In the genomic region with DNA sequence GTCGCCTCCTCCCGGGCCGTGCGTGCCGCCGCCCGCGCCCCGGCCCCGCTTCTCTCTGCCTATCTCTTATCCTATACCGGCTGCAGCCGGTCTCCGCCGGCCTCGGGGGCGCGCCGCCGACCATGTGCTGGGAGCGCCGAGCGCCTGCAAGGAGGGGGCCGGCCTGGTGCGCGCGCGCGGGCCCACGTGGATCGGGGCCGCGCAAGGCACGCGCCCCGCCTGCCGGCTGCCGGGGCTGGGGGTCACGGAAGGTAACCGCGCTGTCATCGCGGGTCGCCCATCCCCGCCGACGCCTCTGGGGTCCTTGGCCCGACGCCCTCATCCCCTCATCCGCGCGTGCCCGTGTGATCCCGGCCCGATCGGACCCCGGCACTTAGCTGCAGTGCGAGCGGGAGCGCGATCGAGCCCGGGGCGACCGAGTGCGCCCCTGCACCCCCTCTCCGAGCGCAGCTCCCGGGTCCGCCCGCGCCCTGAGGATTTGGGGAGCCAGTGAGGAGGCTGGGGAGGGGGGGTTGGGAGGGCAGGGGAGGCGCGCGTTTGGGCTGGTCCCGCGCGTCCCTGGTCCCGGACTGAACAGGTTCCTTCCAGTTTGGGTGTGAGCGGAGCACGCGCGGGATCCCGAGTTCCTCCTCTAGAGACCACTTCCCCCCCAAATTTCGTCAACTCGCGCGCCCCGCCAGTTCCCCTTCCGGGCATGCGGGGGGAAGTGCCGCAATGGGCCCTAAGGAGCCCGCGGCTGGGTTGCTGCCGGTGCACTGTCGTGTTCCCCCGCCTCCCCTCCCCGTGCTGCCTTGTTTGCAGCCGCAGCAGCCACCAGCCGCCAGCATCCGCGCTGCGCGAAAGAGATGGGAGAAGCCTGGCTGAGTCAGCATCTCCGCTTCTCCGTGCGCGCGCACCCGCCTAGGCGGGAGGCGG, we compare ENCODE assay signal across 7 mouse cellular contexts. TPM values are rescaled to one million over a fixed set of nuclear protein-coding genes. Genes with fewer than 3 reads are reported as not detected.
DNase-seq lines count a peak whose midpoint lies in the region; ATAC-seq and TF ChIP-seq lines count a peak whose summit lies in the region.

A gene (plus strand): TSS at position 204 of the 915 bp plus-strand sequence.
A gene (minus strand): TSS at position 428 of the 915 bp plus-strand sequence.

- peak within 1 kb of the TSS; percentile 93 for H3K4me2 ChIP-seq in limb, embryonic 11.5 days (ENCODE audit: low read depth, severe bottlenecking)
- peak within 1 kb of the TSS; percentile 88 for H3K4me2 ChIP-seq in midbrain, embryonic 13.5 days (replicated peaks)

- peak within 1 kb of the TSS; percentile 88 for H3K4me3 ChIP-seq in embryonic facial prominence, embryonic 10.5 days
- H3K4me3 ChIP-seq in limb, embryonic 11.5 days (ENCODE audit: low read depth, low read length), result peak within 1 kb of the TSS; percentile 80
- H3K4me3 ChIP-seq in midbrain, embryonic 13.5 days (replicated peaks), result peak within 1 kb of the TSS; percentile 62
- peak within 1 kb of the TSS; percentile 79 for H3K4me3 ChIP-seq in small intestine, adult 2 months (ENCODE audit: low read depth, low read length)

- ATAC-seq in limb, embryonic 11.5 days (ENCODE audit: insufficient number of reproducible peaks, low FRiP score, low TSS enrichment, low read depth), result peak; percentile 81
- ATAC-seq in midbrain, embryonic 13.5 days, result peak; percentile 89

- WGBS in embryonic facial prominence, embryonic 10.5 days, result under 1% methylated on average over 111 of the region's 111 CpGs
- under 1% methylated on average over 95 of the region's 111 CpGs for WGBS in limb, embryonic 11.5 days
- under 1% methylated on average over 108 of the region's 111 CpGs for WGBS in midbrain, embryonic 13.5 days
- WGBS in small intestine, adult 2 months, result 1% methylated on average over 111 of the region's 111 CpGs

- peak; percentile 13 for TF ChIP-seq POLR2A in small intestine, adult 2 months (IDR thresholded peaks at IDR 0.05; ENCODE audit: low read depth, low read length)

- no peak for TF ChIP-seq CTCF in small intestine, adult 2 months (IDR thresholded peaks at IDR 0.05; ENCODE audit: extremely low read depth, insufficient read length, insufficient replicate concordance, low read depth, low read length)

- H3K9me3 ChIP-seq in embryonic facial prominence, embryonic 10.5 days, result no peaks in the 10 kb centered on the region
- H3K9me3 ChIP-seq in limb, embryonic 11.5 days (ENCODE audit: control insufficient read depth, low read length), result no peaks in the 10 kb centered on the region
- no peaks in the 10 kb centered on the region for H3K9me3 ChIP-seq in midbrain, embryonic 13.5 days

- H3K4me1 ChIP-seq in embryonic facial prominence, embryonic 10.5 days, result peaks cover 60% of the 10 kb centered on the region
- H3K4me1 ChIP-seq in limb, embryonic 11.5 days (ENCODE audit: control insufficient read depth, insufficient read depth, low read length), result 0 out of 2 replicates have a peak, but pooled peaks cover 2% of the 10 kb centered on the region
- peaks cover 41% of the 10 kb centered on the region for H3K4me1 ChIP-seq in midbrain, embryonic 13.5 days (replicated peaks)
- peaks cover 12% of the 10 kb centered on the region for H3K4me1 ChIP-seq in small intestine, adult 2 months (ENCODE audit: control insufficient read depth, insufficient read depth, insufficient read length, low read length)

- peak within 1 kb of the TSS; percentile 88 for H3K9ac ChIP-seq in limb, embryonic 11.5 days (ENCODE audit: low read length)
- H3K9ac ChIP-seq in midbrain, embryonic 13.5 days (replicated peaks), result peak within 1 kb of the TSS; percentile 89

- peak; percentile 89 for DNase-seq in adrenal gland, postnatal 14 days
- DNase-seq in embryonic facial prominence, embryonic 10.5 days (ENCODE audit: low spot score), result peak; percentile 93
- DNase-seq in heart, adult 11 months, result peak; percentile 98
- DNase-seq in kidney, adult 18-20 months, result peak; percentile 76
- peak; percentile 89 for DNase-seq in limb, embryonic 11.5 days (ENCODE audit: low spot score)

- peaks cover 61% of the 10 kb centered on the region for H3K27me3 ChIP-seq in embryonic facial prominence, embryonic 10.5 days (replicated peaks; ENCODE audit: low read depth, poor library complexity, severe bottlenecking)
- peaks cover 4% of the 10 kb centered on the region; the same call in 1 of the 2 replicates for H3K27me3 ChIP-seq in limb, embryonic 11.5 days (ENCODE audit: control insufficient read depth, insufficient read depth, low read length)
- H3K27me3 ChIP-seq in midbrain, embryonic 13.5 days, result peaks cover 28% of the 10 kb centered on the region
- no peaks in the 10 kb centered on the region for H3K27me3 ChIP-seq in small intestine, adult 2 months (ENCODE audit: control insufficient read depth, insufficient read depth, low read length)

- no peaks in the 10 kb centered on the region for H3K36me3 ChIP-seq in embryonic facial prominence, embryonic 10.5 days (replicated peaks)
- no peaks in the 10 kb centered on the region for H3K36me3 ChIP-seq in limb, embryonic 11.5 days (ENCODE audit: control insufficient read depth, insufficient read depth, low read length)
- no peaks in the 10 kb centered on the region for H3K36me3 ChIP-seq in midbrain, embryonic 13.5 days
- no peaks in the 10 kb centered on the region for H3K36me3 ChIP-seq in small intestine, adult 2 months (ENCODE audit: control insufficient read depth, insufficient read depth, low read length)

- H3K27ac ChIP-seq in embryonic facial prominence, embryonic 10.5 days (replicated peaks), result peak within 1 kb of the TSS; percentile 99
- H3K27ac ChIP-seq in limb, embryonic 11.5 days (replicated peaks; ENCODE audit: low read depth, low read length), result peak within 1 kb of the TSS; percentile 72
- H3K27ac ChIP-seq in midbrain, embryonic 13.5 days, result peak within 1 kb of the TSS; percentile 91
- peak within 1 kb of the TSS; percentile 88 for H3K27ac ChIP-seq in small intestine, adult 2 months (ENCODE audit: insufficient read depth, low read depth, low read length)

RNA-seq across cellular contexts. Expression of the first gene that starts in this region (rescaled TPM):
- 3.3 and 7.0 TPM in 2 replicates for total RNA-seq in adrenal gland, postnatal 14 days (2021)
- 1.5 and 1.6 TPM in 2 replicates for polyA plus RNA-seq in embryonic facial prominence, embryonic 10.5 days (2016; fragmentation: Nextera tagmentation; extraction: Ambion mirVana)
- polyA plus RNA-seq in limb, embryonic 11.5 days (2014; fragmentation: Nextera tagmentation; extraction: Ambion mirVana), result 1.6 and 2.2 TPM in 2 replicates
- polyA plus RNA-seq in midbrain, embryonic 13.5 days (2015; fragmentation: Nextera tagmentation; extraction: Ambion mirVana), result 2.6 and 3.1 TPM in 2 replicates
- polyA plus RNA-seq in small intestine, adult 2 months (2012; rRNA removed), result 3.1 and 4.2 TPM in 2 replicates

RNA-seq across cellular contexts. Expression of the second gene that starts in this region (rescaled TPM):
- total RNA-seq in adrenal gland, postnatal 14 days (2021), result 2.4 and 4.4 TPM in 2 replicates
- polyA plus RNA-seq in embryonic facial prominence, embryonic 10.5 days (2016; fragmentation: Nextera tagmentation; extraction: Ambion mirVana), result 3.8 TPM in 2 replicates
- polyA plus RNA-seq in limb, embryonic 11.5 days (2014; fragmentation: Nextera tagmentation; extraction: Ambion mirVana), result 2.9 and 3.6 TPM in 2 replicates
- polyA plus RNA-seq in midbrain, embryonic 13.5 days (2015; fragmentation: Nextera tagmentation; extraction: Ambion mirVana), result 3.1 and 4.4 TPM in 2 replicates
- 4.2 and 7.8 TPM in 2 replicates for polyA plus RNA-seq in small intestine, adult 2 months (2012; rRNA removed)

Comparison
In these comparisons a context has a peak if more than half of its experiments do, and no peak if none do; other contexts are left out.
1. Peak in every context shown above with its lines: DNase-seq, ATAC-seq, H3K4me3 ChIP-seq and H3K27ac ChIP-seq.